Mouse (Mus musculus) hindbrain, postnatal 0 days (tissue): ENCODE data around the gene Pacsin2. TPM values are rescaled to one million over a fixed set of nuclear protein-coding genes. Genes with fewer than 3 reads are reported as not detected.

ENCODE experiments used
- ATAC-seq: fragments of 200-750 bp; cut with Nextera tagmentation; 2 replicates; pipeline ENCODE4 v1.8.0; 2017; ENCODE audit warnings: mild to moderate bottlenecking, moderate TSS enrichment, moderate library complexity
- DNase-seq: peaks from one replicate; pipeline ENCODE4 v3.0.0-alpha.2; 2015; ENCODE audit warnings: low spot score
- H3K27ac ChIP-seq: fragments of 300-500 bp; sonication (generic); 2 replicates; pipeline ENCODE4 v1.5.1; 2014; ENCODE audit warnings: mild to moderate bottlenecking
- H3K27me3 ChIP-seq: fragments of 300-500 bp; sonication (generic); 2 replicates; pipeline ENCODE4 v1.6.1; 2014; ENCODE audit warnings: low read length, mixed read lengths; ENCODE audit not compliant: insufficient read depth
- H3K36me3 ChIP-seq: fragments of 300-500 bp; sonication (generic); 2 replicates; pipeline ENCODE4 v1.6.1; 2014; ENCODE audit warnings: low read length, mixed read lengths; ENCODE audit not compliant: insufficient read depth
- H3K4me1 ChIP-seq: fragments of 300-500 bp; sonication (generic); 2 replicates; pipeline ENCODE4 v1.6.1; 2014; ENCODE audit warnings: antibody characterized with exemption, low read length, mixed read lengths; ENCODE audit not compliant: insufficient read depth
- H3K4me2 ChIP-seq: fragments of 300-500 bp; sonication (generic); 2 replicates; pipeline ENCODE4 v1.6.1; 2014; ENCODE audit warnings: low read depth, mild to moderate bottlenecking, low read length, moderate library complexity, mixed read lengths
- H3K4me3 ChIP-seq: fragments of 300-500 bp; sonication (generic); 2 replicates; pipeline ENCODE4 v1.5.1; 2014; ENCODE audit warnings: low read length
- H3K9ac ChIP-seq: fragments of 300-500 bp; sonication (generic); replicated peaks from 2 replicates; pipeline ENCODE4 v1.6.1; 2014; ENCODE audit warnings: mild to moderate bottlenecking, low read length, moderate library complexity, mixed read lengths
- H3K9me3 ChIP-seq: fragments of 300-500 bp; sonication (generic); 2 replicates; pipeline ENCODE4 v1.6.1; 2016; ENCODE audit warnings: low read length, mixed read lengths
- CTCF ChIP-seq: IDR thresholded peaks from 2 replicates; pipeline ENCODE4 v1.5.1; 2016; ENCODE audit warnings: antibody characterized with exemption, control low read depth, low read depth
- WGBS: fragments of 180-500 bp; shearing (Covaris S2); extraction: QIAGEN DNeasy Blood & Tissue Kit; methylation state at CpG from one replicate; pipeline ENCODE4 v1.1.7; 2014; 5-methylcytosine and 5-hydroxymethylcytosine counted together
- polyA plus RNA-seq: library from polyadenylated mRNA; unstranded; fragments of >200 nt; fragmentation: Nextera tagmentation; extraction: Ambion mirVana; gene quantifications from 2 replicates; pipeline ENCODE4 v1.2.1, GENCODE M21; 2015
- total RNA-seq: library from RNA; depleted of rRNA; stranded (reverse); fragments of >200 nt; gene quantifications from 2 replicates; pipeline ENCODE4 v1.2.3, GENCODE M21; 2014

Pacsin2 gene
- total and polyA plus RNA-seq, 2 experiments from 2014 or later = 19.5 to 20.0 TPM

GRCm38 (mm10) chr15:83432231-83433031 lies 32.0 kb downstream of the Pacsin2 start:
- H3K4me1 ChIP-seq = no peaks in the 10 kb centered on the region
- WGBS = 62% methylated on average over 15 of the region's 15 CpGs
- no peaks in the 10 kb centered on the region for H3K9me3 ChIP-seq
- ATAC-seq (no peak), DNase-seq (no peak)
- TF ChIP-seq CTCF = no peak
- H3K36me3 ChIP-seq = no peaks in the 10 kb centered on the region
- no peak overlapping the region for H3K4me3 ChIP-seq
- no peak overlapping the region for H3K9ac ChIP-seq
- no peaks in the 10 kb centered on the region for H3K27me3 ChIP-seq
- peak overlapping the region; percentile 36; the same call in 1 of the 2 replicates for H3K27ac ChIP-seq
- no peak overlapping the region for H3K4me2 ChIP-seq

DNA sequence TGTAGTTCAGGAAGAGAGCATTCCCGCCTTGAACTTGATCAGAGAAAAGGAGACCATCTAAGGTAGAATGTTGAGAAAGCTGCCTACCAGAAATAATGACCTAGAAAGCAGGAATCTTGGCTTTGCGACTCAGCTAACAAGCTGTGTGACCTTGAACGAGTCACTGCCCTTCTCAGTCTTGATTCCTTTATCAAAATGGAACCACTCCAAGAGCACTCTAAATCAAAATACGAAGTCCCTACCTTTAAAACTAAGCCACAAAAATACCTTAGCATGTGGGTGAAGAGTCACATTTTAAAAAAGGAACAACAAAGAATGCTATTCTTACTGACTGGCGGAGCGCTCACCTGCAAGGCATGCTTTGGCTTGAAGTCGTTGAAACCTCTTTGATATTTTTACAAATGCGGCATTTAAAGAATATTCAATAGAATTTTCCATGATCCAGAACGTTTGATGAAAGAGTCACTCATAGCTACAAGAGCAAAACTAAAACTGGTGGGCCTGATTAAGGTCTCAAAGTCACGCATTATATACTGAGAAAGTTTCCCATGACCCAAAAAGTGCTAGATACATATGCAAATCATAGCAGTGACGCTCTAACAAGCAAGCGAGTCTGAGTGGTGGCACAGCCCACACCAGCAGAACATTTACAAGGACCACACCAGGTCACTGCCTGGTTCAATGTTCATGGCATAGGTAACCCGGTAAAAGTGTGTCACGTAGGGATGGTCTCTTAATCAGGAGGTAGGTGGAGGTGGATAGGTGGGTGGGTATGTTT lies 33.2 kb downstream of the Pacsin2 start:
- WGBS = 91% methylated on average over 14 of the region's 14 CpGs
- ATAC-seq = no peak
- no peak for TF ChIP-seq CTCF

DNA sequence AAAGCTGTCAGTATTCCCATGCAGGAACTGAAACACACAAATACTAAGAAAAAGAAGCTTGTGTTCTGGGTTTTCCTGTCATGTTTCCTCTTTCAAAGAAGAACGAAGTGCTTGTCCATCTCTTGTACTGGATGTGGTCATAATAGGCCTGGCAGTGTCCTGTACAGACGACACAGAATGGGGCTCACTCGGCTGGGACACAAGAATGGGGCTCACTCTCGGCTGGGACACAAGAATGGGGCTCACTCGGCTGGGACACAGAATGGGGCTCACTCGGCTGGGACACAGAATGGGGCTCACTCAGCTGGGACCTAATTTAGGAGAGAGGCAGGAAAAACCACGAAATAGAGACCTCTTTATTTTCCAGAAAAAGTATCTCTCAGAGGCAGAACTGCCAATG lies 34.0 kb downstream of the Pacsin2 start:
- no peak overlapping the region for H3K27ac ChIP-seq

More for the DNA sequence above, 33.2 kb downstream of the Pacsin2 start:
- Histone ChIP-seq H3K27me3 (no peaks in the 10 kb centered on the region), H3K4me3 (no peak overlapping the region), H3K9me3 (no peaks in the 10 kb centered on the region), H3K36me3 (no peaks in the 10 kb centered on the region), H3K4me2 (no peak overlapping the region), H3K27ac (no peak overlapping the region), H3K9ac (no peak overlapping the region), H3K4me1 (no peaks in the 10 kb centered on the region)
- no peak for DNase-seq

GRCm38 (mm10) chr15:83428586-83428985 lies 35.8 kb downstream of the Pacsin2 start:
- Histone ChIP-seq H3K9me3 (no peaks in the 10 kb centered on the region), H3K36me3 (no peaks in the 10 kb centered on the region), H3K27me3 (no peaks in the 10 kb centered on the region), H3K27ac (no peak overlapping the region), H3K4me1 (0 out of 2 replicates have a peak, but pooled peaks cover 4% of the 10 kb centered on the region), H3K4me3 (no peak overlapping the region), H3K4me2 (no peak overlapping the region), H3K9ac (no peak overlapping the region)
- DNase-seq (no peak), ATAC-seq (no peak)
- 94% methylated on average over 1 of the region's 1 CpGs for WGBS
- no peak for TF ChIP-seq CTCF

More for the DNA sequence above, 34.0 kb downstream of the Pacsin2 start:
- no peak overlapping the region for H3K4me3 ChIP-seq
- TF ChIP-seq CTCF = no peak
- H3K4me2 ChIP-seq = no peak overlapping the region
- ATAC-seq (no peak), DNase-seq (no peak)
- H3K27me3 ChIP-seq = no peaks in the 10 kb centered on the region
- 0 out of 2 replicates have a peak, but pooled peaks cover 4% of the 10 kb centered on the region for H3K4me1 ChIP-seq
- 62% methylated on average over 7 of the region's 7 CpGs for WGBS
- H3K9me3 ChIP-seq = no peaks in the 10 kb centered on the region
- H3K9ac ChIP-seq = no peak overlapping the region
- no peaks in the 10 kb centered on the region for H3K36me3 ChIP-seq

- Histone ChIP-seq H3K36me3 (no peaks in the 10 kb centered on the region), H3K9ac (no peak overlapping the region), H3K27me3 (no peaks in the 10 kb centered on the region), H3K4me1 (0 out of 2 replicates have a peak, but pooled peaks cover 4% of the 10 kb centered on the region), H3K4me3 (no peak overlapping the region), H3K4me2 (no peak overlapping the region), H3K9me3 (no peaks in the 10 kb centered on the region), H3K27ac (no peak overlapping the region)
- DNase-seq = no peak
- no peak for ATAC-seq
- WGBS = 86% methylated on average over 9 of the region's 9 CpGs
- TF ChIP-seq CTCF = 0 out of 2 replicates have a peak, but pooled peaks have one; percentile 21
Observed at GRCm38 (mm10) chr15:83427294-83428163, 36.9 kb downstream of the Pacsin2 start.

DNA sequence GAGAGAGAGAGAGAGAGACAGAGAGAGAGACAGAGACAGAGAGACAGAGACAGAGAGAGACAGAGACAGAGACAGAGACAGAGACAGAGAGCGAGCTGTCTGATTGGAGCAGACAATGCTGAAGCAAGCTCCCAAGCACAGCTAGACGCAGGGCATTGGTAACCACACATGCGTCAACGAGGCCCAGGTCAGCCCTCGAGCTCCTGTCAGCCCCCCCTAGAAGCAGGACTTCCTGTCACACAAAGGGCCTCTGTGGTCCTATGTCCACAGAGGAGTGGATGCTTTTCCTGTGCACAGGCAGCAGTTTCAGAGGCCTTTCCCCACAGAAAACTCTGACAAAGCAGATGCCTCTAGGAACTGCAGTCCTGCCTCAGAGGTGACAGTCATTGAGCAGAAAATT lies 38.6 kb downstream of the Pacsin2 start:
- 0 out of 2 replicates have a peak, but pooled peaks cover 4% of the 10 kb centered on the region for H3K4me1 ChIP-seq
- H3K36me3 ChIP-seq = no peaks in the 10 kb centered on the region
- H3K27ac ChIP-seq = no peak overlapping the region
- H3K9ac ChIP-seq = no peak overlapping the region
- H3K9me3 ChIP-seq = no peaks in the 10 kb centered on the region
- no peak for TF ChIP-seq CTCF
- H3K4me2 ChIP-seq = no peak overlapping the region
- DNase-seq (no peak), ATAC-seq (peak; percentile 40; the same call in 1 of the 2 replicates)
- no peak overlapping the region for H3K4me3 ChIP-seq
- H3K27me3 ChIP-seq = no peaks in the 10 kb centered on the region
- WGBS = 35% methylated on average over 5 of the region's 5 CpGs
